Mouse (Mus musculus) WW6 (cell line): ENCODE results near the gene Swsap1.

ENCODE experiments used
- DNase-seq: peaks from one replicate; pipeline ENCODE4 v3.0.0-alpha.2; 2013; ENCODE audit warnings: low read depth, low spot score

The Swsap1 gene

GRCm38 (mm10) chr9:21935466-21936131, 20.0 kb upstream of the Swsap1 start:
- no peak for DNase-seq

- DNase-seq: peak; percentile 90
Observed at GRCm38 (mm10) chr9:21936692-21937570, 18.6 kb upstream of the Swsap1 start, which contains the start of gene Plppr2. Gene Plppr2, plus strand, starts transcription at chr9:21937033.

- no peak for DNase-seq
Observed at GRCm38 (mm10) chr9:21937711-21938175, 17.8 kb upstream of the Swsap1 start.

- no peak for DNase-seq
Observed at GRCm38 (mm10) chr9:21938234-21938855, 17.2 kb upstream of the Swsap1 start.

- DNase-seq: no peak
Observed at GRCm38 (mm10) chr9:21943046-21943445, 12.5 kb upstream of the Swsap1 start.

- DNase-seq: no peak
Observed at GRCm38 (mm10) chr9:21943638-21944037, 11.9 kb upstream of the Swsap1 start.

GRCm38 (mm10) chr9:21944267-21944666, 11.3 kb upstream of the Swsap1 start:
- no peak for DNase-seq

GRCm38 (mm10) chr9:21947540-21948130, 7.9 kb upstream of the Swsap1 start:
- DNase-seq: no peak

- no peak for DNase-seq
Observed at GRCm38 (mm10) chr9:21948146-21948545, 7.4 kb upstream of the Swsap1 start.

- no peak for DNase-seq
Observed at GRCm38 (mm10) chr9:21948790-21949189, 6.8 kb upstream of the Swsap1 start.

GRCm38 (mm10) chr9:21950322-21950721, 5.2 kb upstream of the Swsap1 start:
- no peak for DNase-seq

GRCm38 (mm10) chr9:21951977-21952376, 3.6 kb upstream of the Swsap1 start:
- DNase-seq: no peak

- DNase-seq: no peak
Observed at GRCm38 (mm10) chr9:21953600-21953999, 2.0 kb upstream of the Swsap1 start.

GRCm38 (mm10) chr9:21954635-21955034, 920 bp upstream of the Swsap1 start:
- no peak for DNase-seq

GRCm38 (mm10) chr9:21955225-21955569, 358 bp upstream of the Swsap1 start:
- DNase-seq: peak; percentile 54

- DNase-seq: no peak
Observed at GRCm38 (mm10) chr9:21958372-21958771, 2.8 kb downstream of the Swsap1 start.

GRCm38 (mm10) chr9:21959244-21959643, 3.7 kb downstream of the Swsap1 start:
- DNase-seq: no peak

- DNase-seq: no peak
Observed at GRCm38 (mm10) chr9:21960135-21960534, 4.6 kb downstream of the Swsap1 start.

- no peak for DNase-seq
Observed at GRCm38 (mm10) chr9:21960558-21961208, 5.1 kb downstream of the Swsap1 start.

- no peak for DNase-seq
Observed at GRCm38 (mm10) chr9:21961366-21961980, 5.9 kb downstream of the Swsap1 start.

GRCm38 (mm10) chr9:21962010-21962409, 6.5 kb downstream of the Swsap1 start:
- no peak for DNase-seq
